Comparison of ENCODE assay signal across 9 mouse cellular contexts in the genomic region with DNA sequence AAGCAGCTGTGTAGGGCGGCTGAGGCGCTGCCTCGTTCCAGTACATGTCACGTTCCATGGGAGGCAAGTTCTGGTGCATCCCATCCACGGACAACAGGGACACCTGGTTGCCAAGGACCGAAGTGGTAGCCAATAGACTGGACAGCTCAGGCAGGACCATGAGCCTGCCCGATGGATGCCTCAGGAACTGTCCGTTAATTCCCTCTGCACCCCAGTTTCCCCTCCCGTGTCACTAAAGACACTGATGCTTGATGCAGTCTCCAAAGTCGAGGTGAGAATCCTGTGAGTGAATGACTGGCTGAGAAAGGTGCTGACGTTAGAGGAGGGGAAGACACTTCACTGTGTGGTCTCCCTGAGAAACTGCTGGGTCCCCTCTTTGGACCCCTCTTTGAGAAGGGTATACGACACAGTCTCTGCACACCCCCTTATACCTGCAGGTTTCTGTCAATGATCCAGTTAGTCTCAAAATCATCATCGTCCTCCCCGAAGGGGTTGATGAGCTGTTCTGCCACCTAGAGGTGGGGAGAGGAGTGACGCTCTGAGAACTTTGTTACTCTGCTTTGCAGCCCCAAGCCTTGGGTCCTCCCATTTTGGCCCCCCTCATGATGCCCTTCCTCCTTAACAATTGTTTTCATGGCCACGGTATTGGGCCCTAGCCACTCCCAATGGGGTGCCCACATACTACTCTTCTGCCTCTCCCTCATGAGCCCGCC. TPM values are rescaled to one million over a fixed set of nuclear protein-coding genes. Genes with fewer than 3 reads are reported as not detected.
DNase-seq lines count a peak whose midpoint lies in the region; ATAC-seq and TF ChIP-seq lines count a peak whose summit lies in the region.
"Had no signal": no experiment of that assay in that cellular context is flagged by ENCODE, and none has a peak within 500 bp of the region (broad histone marks: within the 10 kb centered on the region; RNA-seq: fewer than 3 reads in every experiment).

No protein-coding gene starts in this region.

- DNase-seq in kidney, adult 18-20 months: peak; percentile 51
- no peak for DNase-seq in kidney, adult 8-10 months
- peak; percentile 46 for DNase-seq in CH12.LX (ENCODE audit: extremely low read depth)
- DNase-seq in adrenal gland, postnatal 36 days: peak; percentile 35 to 47
- DNase-seq in lung, postnatal 25 days (ENCODE audit: low spot score): peak; percentile 47
- DNase-seq in urinary bladder, postnatal 25 days (ENCODE audit: low spot score): no peak
- DNase-seq in cerebellum, adult 11 months: no peak

- no peaks in the 10 kb centered on the region for H3K27me3 ChIP-seq in CH12.LX (replicated peaks)
- no peaks in the 10 kb centered on the region for H3K27me3 ChIP-seq in hindbrain, embryonic 13.5 days
- H3K27me3 ChIP-seq: embryonic facial prominence, embryonic 15.5 days had no signal

- H3K79me2 ChIP-seq in CH12.LX (replicated peaks; ENCODE audit: control insufficient read depth, extremely low read depth, insufficient read depth, poor library complexity, severe bottlenecking): peaks cover under 1% of the 10 kb centered on the region; the same call in 1 of the 2 replicates

- H3K4me3 ChIP-seq in CH12.LX (replicated peaks in 1 of 3; ENCODE audit: low read depth in 2 of 3, low read length in 2 of 3, poor library complexity in 1 of 3): no peak overlapping the region
- H3K4me3 ChIP-seq in hindbrain, embryonic 13.5 days: no peak overlapping the region
- H3K4me3 ChIP-seq: embryonic facial prominence, embryonic 15.5 days had no signal

- peak; percentile 68 for TF ChIP-seq RAD21 in CH12.LX (IDR thresholded peaks at IDR 0.05; ENCODE audit: low read depth, low read length)

- no peak for ATAC-seq in hindbrain, embryonic 13.5 days (ENCODE audit: low FRiP score)

- in situ Hi-C loops in CH12.LX (cut with MboI; ENCODE audit: low pct_ligation_motif_present, low pct_unique_long_range_greater_than_20kb, low sequenced_read_pairs): no loop called here

- dilution Hi-C loops in CH12.LX (cut with MboI; ENCODE audit: extremely low pct_ligation_motif_present, extremely low pct_unique_long_range_greater_than_20kb, low sequenced_read_pairs): no loop called here

- H3K4me1 ChIP-seq in CH12.LX (ENCODE audit: control insufficient read depth in 1 of 2, insufficient read depth in 2 of 2): peaks cover 15 to 62% of the 10 kb centered on the region in 2 experiments
- H3K4me1 ChIP-seq in hindbrain, embryonic 13.5 days (replicated peaks): peaks cover 15% of the 10 kb centered on the region

- no peak overlapping the region for H3K4me2 ChIP-seq in CH12.LX (ENCODE audit: insufficient read depth, low read depth, poor library complexity, severe bottlenecking)
- H3K4me2 ChIP-seq in hindbrain, embryonic 13.5 days: no peak overlapping the region
- H3K4me2 ChIP-seq: embryonic facial prominence, embryonic 15.5 days had no signal

- WGBS in hindbrain, embryonic 13.5 days: 70% methylated on average over 17 of the region's 17 CpGs

- no peak overlapping the region for H3K9ac ChIP-seq in CH12.LX (ENCODE audit: insufficient read depth, low read depth)
- no peak overlapping the region for H3K9ac ChIP-seq in hindbrain, embryonic 13.5 days
- H3K9ac ChIP-seq: embryonic facial prominence, embryonic 15.5 days had no signal

- peaks cover 17 to 24% of the 10 kb centered on the region in 2 experiments for H3K36me3 ChIP-seq in CH12.LX (replicated peaks in 1 of 2; ENCODE audit: control insufficient read depth in 1 of 2, insufficient read depth in 1 of 2, low read length in 1 of 2)
- peaks cover 22% of the 10 kb centered on the region for H3K36me3 ChIP-seq in hindbrain, embryonic 13.5 days

- peak; percentile 81 to 86 for TF ChIP-seq CTCF in CH12.LX (conservative IDR thresholded peaks at IDR 0.05 in 1 of 2, IDR thresholded peaks at IDR 0.05 in 1 of 2; ENCODE audit: low read depth in 2 of 2, low read length in 2 of 2)

- no peak for TF ChIP-seq EP300 in CH12.LX (IDR thresholded peaks at IDR 0.05; ENCODE audit: low read length)

- H3K9me3 ChIP-seq in CH12.LX (replicated peaks; ENCODE audit: low read length): no peaks in the 10 kb centered on the region
- no peaks in the 10 kb centered on the region for H3K9me3 ChIP-seq in hindbrain, embryonic 13.5 days
- H3K9me3 ChIP-seq: embryonic facial prominence, embryonic 15.5 days had no signal

- TF ChIP-seq POLR2A in CH12.LX (IDR thresholded peaks at IDR 0.05; ENCODE audit: low read depth, low read length): no peak

- no peak overlapping the region for H3K27ac ChIP-seq in CH12.LX (ENCODE audit: insufficient read depth, low read depth)
- H3K27ac ChIP-seq in hindbrain, embryonic 13.5 days: no peak overlapping the region
- H3K27ac ChIP-seq: embryonic facial prominence, embryonic 15.5 days had no signal

TF ChIP-seq in CH12.LX, 34 proteins besides CTCF, POLR2A, EP300 and RAD21:
- TF ChIP-seq RCOR1 (conservative IDR thresholded peaks at IDR 0.05; ENCODE audit: low read depth, low read length) (no peak), NRF1 (IDR thresholded peaks at IDR 0.05; ENCODE audit: low read depth, low read length) (no peak), GABPA (IDR thresholded peaks at IDR 0.05; ENCODE audit: insufficient replicate concordance, low read depth, low read length) (no peak), MAFK (IDR thresholded peaks at IDR 0.05; ENCODE audit: insufficient replicate concordance, low read length) (no peak), SMC3 (IDR thresholded peaks at IDR 0.05; ENCODE audit: low read depth, low read length) (peak; percentile 81), MYC (IDR thresholded peaks at IDR 0.05; ENCODE audit: low read depth, low read length) (no peak), MAZ (IDR thresholded peaks at IDR 0.05; ENCODE audit: low read depth, low read length) (no peak)

RNA-seq across cellular contexts. Expression of a gene that starts 8.9 kb away (rescaled TPM):
- total RNA-seq in CH12.LX (2012; rRNA removed) (284 and 317 TPM in 2 replicates), CH12.LX (2014; rRNA removed) (279 and 303 TPM in 2 replicates)
- 2,849 and 3,031 TPM in 2 replicates for polyA plus RNA-seq in CH12.LX (2012; ENCODE audit: insufficient read length, low read depth)
- 1,000 to 10,000 TPM; 2,852 to 3,273 TPM for total RNA-seq in adrenal gland, postnatal 36 days (2021)
- polyA plus RNA-seq in hindbrain, embryonic 13.5 days (2015; fragmentation: Nextera tagmentation; extraction: Ambion mirVana): 1,535 and 1,618 TPM in 2 replicates

RNA-seq across cellular contexts. Expression of a gene that starts 12.1 kb away (rescaled TPM):
- total RNA-seq in CH12.LX (2012; rRNA removed) (0.13 TPM in 1 of 2 replicates, not detected in the other), CH12.LX (2014; rRNA removed) (not detected in 2 replicates)
- polyA plus RNA-seq in CH12.LX (2012; ENCODE audit: insufficient read length, low read depth): not detected in 2 replicates
- total RNA-seq in adrenal gland, postnatal 36 days (2021): under 1 TPM; 0.16 to 0.36 TPM
- polyA plus RNA-seq in hindbrain, embryonic 13.5 days (2015; fragmentation: Nextera tagmentation; extraction: Ambion mirVana): 1.5 and 1.7 TPM in 2 replicates

RNA-seq across cellular contexts. Expression of a gene that starts 12.1 kb away (rescaled TPM):
- total RNA-seq in CH12.LX (2012; rRNA removed) (0.04 TPM in 1 of 2 replicates, not detected in the other), CH12.LX (2014; rRNA removed) (not detected in 2 replicates)
- not detected in 2 replicates for polyA plus RNA-seq in CH12.LX (2012; ENCODE audit: insufficient read length, low read depth)
- 1 to 10 TPM; 5.6 to 6.6 TPM for total RNA-seq in adrenal gland, postnatal 36 days (2021)
- 22.6 and 25.1 TPM in 2 replicates for polyA plus RNA-seq in hindbrain, embryonic 13.5 days (2015; fragmentation: Nextera tagmentation; extraction: Ambion mirVana)

RNA-seq across cellular contexts. Expression of a gene that starts 52.0 kb away (rescaled TPM):
- total RNA-seq in CH12.LX (2012; rRNA removed) (0.50 and 1.1 TPM in 2 replicates), CH12.LX (2014; rRNA removed) (not detected in 2 replicates)
- polyA plus RNA-seq in CH12.LX (2012; ENCODE audit: insufficient read length, low read depth): 0.26 and 0.29 TPM in 2 replicates
- total RNA-seq in adrenal gland, postnatal 36 days (2021): 10 to 100 TPM in 1 of 2 experiments, 1 to 10 TPM in 1; 9.4 to 23.4 TPM
- polyA plus RNA-seq in hindbrain, embryonic 13.5 days (2015; fragmentation: Nextera tagmentation; extraction: Ambion mirVana): 15.2 and 18.0 TPM in 2 replicates

Comparison
In these comparisons a context has a peak if more than half of its experiments do, and no peak if none do; other contexts are left out.
1. DNase-seq: peak in kidney, adult 18-20 months (single experiment), CH12.LX (single experiment), adrenal gland, postnatal 36 days (2 of 2) and lung, postnatal 25 days (single experiment); none in kidney, adult 8-10 months (0 of 2), urinary bladder, postnatal 25 days (single experiment) and cerebellum, adult 11 months (single experiment).
2. RNA of a gene that starts 8.9 kb away (total RNA-seq): 2,852 to 3,273 TPM in adrenal gland, postnatal 36 days; 279 to 317 TPM in CH12.LX; every median in the first group is over 4 times any median in the second.
3. RNA of a gene that starts 12.1 kb away (total RNA-seq): 5.6 to 6.6 TPM in adrenal gland, postnatal 36 days; 0.04 TPM in CH12.LX; every median in the first group is over 4 times any median in the second.